Mouse (Mus musculus) forebrain, embryonic 11.5 days (tissue): Measurements from ENCODE around the gene Safb. TPM values are rescaled to one million over a fixed set of nuclear protein-coding genes. Genes with fewer than 3 reads are reported as not detected.

Experiments
- ATAC-seq: fragments of 200-750 bp; cut with Nextera tagmentation; replicated peaks from 2 replicates; pipeline ENCODE4 v1.8.0; 2017; ENCODE audit warnings: moderate TSS enrichment; ENCODE audit not compliant: low FRiP score
- DNase-seq: peaks from one replicate; pipeline ENCODE4 v3.0.0-alpha.2; 2017; ENCODE audit warnings: low spot score
- H3K27ac ChIP-seq: fragments of 300-500 bp; sonication (generic); 2 replicates; pipeline ENCODE4 v1.5.1; 2014; ENCODE audit warnings: low read depth, low read length
- H3K27me3 ChIP-seq: fragments of 300-500 bp; sonication (generic); 2 replicates; pipeline ENCODE4 v1.6.1; 2014; ENCODE audit warnings: mild to moderate bottlenecking, low read length, mixed read lengths; ENCODE audit not compliant: control insufficient read depth, insufficient read depth
- H3K36me3 ChIP-seq: fragments of 300-500 bp; sonication (generic); 2 replicates; pipeline ENCODE4 v1.6.1; 2014; ENCODE audit warnings: mild to moderate bottlenecking, low read length, moderate library complexity, mixed read lengths; ENCODE audit not compliant: control insufficient read depth, insufficient read depth
- H3K4me1 ChIP-seq: fragments of 300-500 bp; sonication (generic); replicated peaks from 2 replicates; pipeline ENCODE4 v1.6.1; 2014; ENCODE audit warnings: low read length, mixed read lengths; ENCODE audit not compliant: control insufficient read depth, insufficient read depth
- H3K4me2 ChIP-seq: fragments of 300-500 bp; sonication (generic); 2 replicates; pipeline ENCODE4 v1.6.1; 2014; ENCODE audit warnings: low read depth, mild to moderate bottlenecking, low read length, moderate library complexity, mixed read lengths; ENCODE audit not compliant: severe bottlenecking
- H3K4me3 ChIP-seq: fragments of 300-500 bp; sonication (generic); 2 replicates; pipeline ENCODE4 v1.5.1; 2014; ENCODE audit warnings: low read depth, low read length
- H3K9ac ChIP-seq: fragments of 300-500 bp; sonication (generic); 2 replicates; pipeline ENCODE4 v1.6.1; 2014; ENCODE audit warnings: low read length
- H3K9me3 ChIP-seq: fragments of 300-500 bp; sonication (generic); 2 replicates; pipeline ENCODE4 v1.6.1; 2016; ENCODE audit warnings: low read length, mixed read lengths; ENCODE audit not compliant: control insufficient read depth
- WGBS: fragments of 180-500 bp; shearing (Covaris S2); extraction: QIAGEN DNeasy Blood & Tissue Kit; methylation state at CpG from one replicate; pipeline ENCODE4 v1.1.7; 2014; 5-methylcytosine and 5-hydroxymethylcytosine counted together
- polyA plus RNA-seq: library from polyadenylated mRNA; unstranded; fragments of >200 nt; fragmentation: Nextera tagmentation; extraction: Ambion mirVana; gene quantifications from 2 replicates; pipeline ENCODE4 v1.2.1, GENCODE M21; 2014

Safb gene
- polyA plus RNA-seq, 1 experiment from 2014 or later: 145 TPM

DNA sequence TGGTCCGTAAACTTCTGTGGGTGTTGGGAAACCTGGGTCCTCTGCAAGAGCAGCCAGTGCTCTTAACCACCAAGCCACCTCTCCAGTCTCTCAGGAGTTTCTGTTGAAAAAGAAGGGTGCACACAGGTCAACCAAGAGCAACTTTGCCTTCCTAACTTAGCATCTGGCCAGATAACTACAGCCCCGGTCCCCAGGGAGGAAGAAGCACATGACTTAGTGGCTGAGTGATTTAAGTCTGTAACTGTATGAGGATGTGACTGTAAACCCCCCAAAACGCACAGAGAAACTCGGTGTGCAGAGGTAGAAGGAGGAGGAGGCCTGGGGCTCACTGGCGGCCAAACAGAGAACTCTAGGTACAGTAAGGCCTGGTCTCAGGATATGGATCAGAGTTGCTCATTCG, 49.4 kb downstream of the Safb start:
- no peak overlapping the region for H3K27ac ChIP-seq
- H3K9ac ChIP-seq: no peak overlapping the region
- H3K4me2 ChIP-seq: no peak overlapping the region
- H3K9me3 ChIP-seq: no peaks in the 10 kb centered on the region
- DNase-seq (no peak), ATAC-seq (no peak)
- no peaks in the 10 kb centered on the region for H3K27me3 ChIP-seq
- H3K4me1 ChIP-seq: no peaks in the 10 kb centered on the region
- WGBS: 85% methylated on average over 6 of the region's 6 CpGs
- H3K36me3 ChIP-seq: no peaks in the 10 kb centered on the region
- no peak overlapping the region for H3K4me3 ChIP-seq

DNA sequence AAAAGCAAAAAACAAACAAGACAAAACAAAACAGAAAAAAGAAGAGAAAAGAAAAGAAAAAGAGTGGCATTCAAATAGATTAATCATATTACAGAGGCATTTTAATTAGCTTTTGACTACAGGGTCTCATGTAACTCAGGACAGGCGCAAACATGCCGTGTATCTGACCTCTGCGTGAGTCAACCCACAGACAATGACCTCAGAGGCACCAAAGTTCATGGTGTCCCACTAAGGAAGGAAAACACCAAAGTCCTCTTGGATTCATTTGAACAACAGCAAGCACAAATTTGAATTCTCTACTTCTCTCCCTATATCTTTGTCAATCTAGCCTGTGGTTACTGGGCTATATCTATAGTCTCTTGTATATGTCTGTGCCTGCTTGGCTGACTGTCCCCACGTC, 58.6 kb downstream of the Safb start:
- DNase-seq (no peak), ATAC-seq (no peak)
- H3K27ac ChIP-seq: no peak overlapping the region
- H3K36me3 ChIP-seq: no peaks in the 10 kb centered on the region
- 82% methylated on average over 4 of the region's 4 CpGs for WGBS
- H3K9me3 ChIP-seq: no peaks in the 10 kb centered on the region
- no peaks in the 10 kb centered on the region for H3K4me1 ChIP-seq
- H3K9ac ChIP-seq: no peak overlapping the region
- H3K27me3 ChIP-seq: no peaks in the 10 kb centered on the region
- no peak overlapping the region for H3K4me3 ChIP-seq
- no peak overlapping the region for H3K4me2 ChIP-seq

DNA sequence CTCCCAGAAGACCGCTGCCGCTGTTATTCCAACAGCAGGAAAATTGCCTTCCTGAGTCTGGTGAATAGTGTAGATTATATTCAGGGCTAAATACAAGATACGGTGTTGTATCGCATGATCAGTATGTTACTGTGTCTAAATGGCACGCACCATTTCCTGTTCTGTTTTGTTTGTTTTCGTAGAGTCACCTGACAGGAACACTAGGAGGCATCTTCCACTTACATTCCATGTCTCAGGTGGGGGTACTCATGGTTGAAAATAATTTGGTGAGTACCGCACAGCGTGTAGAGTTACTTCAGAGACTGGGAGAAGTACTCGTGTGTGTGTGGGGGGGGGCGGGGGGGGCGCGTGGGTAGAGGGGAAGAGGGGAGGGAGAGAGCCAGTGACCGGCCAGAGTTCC, 62.9 kb downstream of the Safb start:
- ATAC-seq: no peak
- no peak overlapping the region for H3K4me3 ChIP-seq
- H3K4me1 ChIP-seq: no peaks in the 10 kb centered on the region
- no peak for DNase-seq
- 82% methylated on average over 10 of the region's 13 CpGs for WGBS
- H3K9me3 ChIP-seq: no peaks in the 10 kb centered on the region
- H3K36me3 ChIP-seq: no peaks in the 10 kb centered on the region
- H3K27ac ChIP-seq: no peak overlapping the region
- H3K4me2 ChIP-seq: no peak overlapping the region
- no peak overlapping the region for H3K9ac ChIP-seq
- no peaks in the 10 kb centered on the region for H3K27me3 ChIP-seq

DNA sequence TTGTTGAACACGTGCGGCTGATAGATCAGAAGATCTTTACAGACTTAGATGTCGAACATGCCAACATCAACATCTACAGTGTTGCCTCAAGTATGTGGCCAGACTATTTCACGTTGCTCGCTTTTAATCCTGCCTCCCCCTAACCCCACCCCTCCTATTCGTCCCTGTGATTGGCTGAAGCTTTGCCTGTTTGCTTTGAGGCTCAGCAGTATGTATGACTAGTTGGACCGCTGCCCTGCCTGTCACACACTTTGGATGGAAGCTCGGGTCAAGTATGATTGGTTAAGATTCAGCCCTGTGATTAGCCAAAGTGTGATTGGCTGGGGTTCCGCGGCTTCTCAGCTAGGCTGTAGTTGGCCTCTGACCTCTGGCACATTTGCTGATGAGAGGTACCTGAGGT, 67.2 kb downstream of the Safb start:
- Histone ChIP-seq H3K4me1 (no peaks in the 10 kb centered on the region), H3K36me3 (no peaks in the 10 kb centered on the region), H3K9ac (no peak overlapping the region), H3K9me3 (no peaks in the 10 kb centered on the region), H3K27me3 (no peaks in the 10 kb centered on the region), H3K4me2 (no peak overlapping the region), H3K27ac (no peak overlapping the region), H3K4me3 (no peak overlapping the region)
- no peak for ATAC-seq
- 43% methylated on average over 10 of the region's 10 CpGs for WGBS
- no peak for DNase-seq

DNA sequence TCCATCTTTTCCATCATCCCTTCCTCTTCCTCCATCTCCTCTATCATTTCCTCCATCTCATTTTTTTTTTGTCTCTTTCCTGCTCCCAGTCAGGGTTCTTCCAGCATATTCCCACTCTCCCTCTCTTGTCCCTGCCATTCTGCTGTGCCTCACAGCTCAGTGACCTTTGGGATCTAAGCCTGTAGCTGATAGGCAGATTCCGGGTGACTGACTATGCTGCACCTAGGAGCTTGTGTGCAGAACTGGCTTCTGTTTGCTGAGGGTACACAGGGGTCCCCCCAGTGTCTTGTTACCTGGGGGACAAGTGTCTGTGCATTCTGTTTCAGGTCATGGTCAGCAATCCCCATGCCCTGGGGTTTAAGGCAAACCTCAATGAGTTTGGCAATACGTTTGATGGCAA, 70.1 kb downstream of the Safb start:
- Histone ChIP-seq H3K4me2 (no peak overlapping the region), H3K27me3 (no peaks in the 10 kb centered on the region), H3K9ac (no peak overlapping the region), H3K4me3 (no peak overlapping the region), H3K4me1 (no peaks in the 10 kb centered on the region), H3K36me3 (no peaks in the 10 kb centered on the region), H3K9me3 (no peaks in the 10 kb centered on the region), H3K27ac (no peak overlapping the region)
- WGBS: 84% methylated on average over 2 of the region's 2 CpGs
- DNase-seq (no peak), ATAC-seq (no peak)

DNA sequence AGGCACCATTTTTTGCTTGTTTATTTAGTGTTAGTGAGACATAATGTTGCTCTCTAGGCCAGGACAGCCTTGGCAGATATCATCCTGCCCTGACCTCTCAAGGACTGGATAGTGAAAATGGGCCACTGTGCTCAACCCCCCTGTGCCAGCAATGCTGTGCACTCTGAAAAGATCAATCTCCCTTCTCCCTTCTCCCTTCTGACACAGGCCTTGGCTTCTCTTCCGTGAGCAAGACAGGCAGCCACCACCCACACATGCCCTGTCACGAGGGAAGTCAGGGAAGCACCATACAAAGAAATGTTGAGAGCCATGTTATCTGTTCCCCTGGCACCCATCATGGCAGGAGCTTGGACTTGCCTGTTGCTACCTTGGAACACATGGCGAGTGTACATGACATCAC, 70.7 kb downstream of the Safb start:
- DNase-seq: no peak
- H3K4me2 ChIP-seq: no peak overlapping the region

More for the DNA sequence above, 70.7 kb downstream of the Safb start:
- Histone ChIP-seq H3K36me3 (no peaks in the 10 kb centered on the region), H3K9ac (no peak overlapping the region), H3K4me1 (no peaks in the 10 kb centered on the region), H3K27ac (no peak overlapping the region), H3K4me3 (no peak overlapping the region), H3K27me3 (no peaks in the 10 kb centered on the region), H3K9me3 (no peaks in the 10 kb centered on the region)
- 87% methylated on average over 3 of the region's 3 CpGs for WGBS
- no peak for ATAC-seq

Other genes with a start within 250 kb of the Safb start
- gene Ptprs, start 108.3 kb upstream of the Safb start, polyA plus RNA-seq: 210 and 218 TPM in 2 replicates
- gene Znrf4, start 72.4 kb upstream of the Safb start, polyA plus RNA-seq: not detected in 2 replicates
- 1.1 and 1.3 TPM in 2 replicates for gene Gm20219, start 30.4 kb upstream of the Safb start, polyA plus RNA-seq
- 74.7 and 75.0 TPM in 2 replicates for gene Safb2, start 240 bp upstream of the Safb start, polyA plus RNA-seq
- gene 2410015M20Rik, start 24.9 kb downstream of the Safb start, polyA plus RNA-seq: 171 and 183 TPM in 2 replicates
- gene Rpl36, start 28.6 kb downstream of the Safb start, polyA plus RNA-seq: 1,269 and 1,280 TPM in 2 replicates
- 66.6 and 68.8 TPM in 2 replicates for gene Lonp1, start 42.1 kb downstream of the Safb start, polyA plus RNA-seq
- gene Catsperd, start 43.3 kb downstream of the Safb start, polyA plus RNA-seq: 0.51 TPM in 2 replicates
- gene Ranbp3, start 88.5 kb downstream of the Safb start, polyA plus RNA-seq: 132 and 139 TPM in 2 replicates
- gene Ndufa11, start 132.9 kb downstream of the Safb start, polyA plus RNA-seq: 292 and 332 TPM in 2 replicates
- gene Vmac, start 133.2 kb downstream of the Safb start, polyA plus RNA-seq: 14.1 and 21.4 TPM in 2 replicates
- gene Nrtn, start 172.7 kb downstream of the Safb start, polyA plus RNA-seq: 5.0 and 5.5 TPM in 2 replicates
- gene Dus3l, start 179.9 kb downstream of the Safb start, polyA plus RNA-seq: 40.4 and 43.1 TPM in 2 replicates
- gene Prr22, start 185.4 kb downstream of the Safb start, polyA plus RNA-seq: 1.3 and 1.8 TPM in 2 replicates
- gene Rfx2, start 246.2 kb downstream of the Safb start, polyA plus RNA-seq: 10.9 and 11.1 TPM in 2 replicates